Mouse (Mus musculus) kidney, embryonic 15.5 days (tissue): ENCODE measurements around the gene Tspear. TPM values are rescaled to one million over a fixed set of nuclear protein-coding genes. Genes with fewer than 3 reads are reported as not detected.
"Not testable (repeated sequence)": the region's sequence is repeated elsewhere in the genome, so short reads cannot be mapped to it uniquely, and the experiment has no call there.

ENCODE experiments used
- ATAC-seq: fragments of 200-750 bp; cut with Nextera tagmentation; replicated peaks from 2 replicates; pipeline ENCODE4 v1.8.0; 2017; ENCODE audit warnings: moderate TSS enrichment; ENCODE audit not compliant: low FRiP score
- H3K27ac ChIP-seq: fragments of 300-500 bp; sonication (generic); 2 replicates; pipeline ENCODE4 v1.5.1; 2015; ENCODE audit warnings: mild to moderate bottlenecking, inconsistent platforms
- H3K27me3 ChIP-seq: fragments of 300-500 bp; sonication (generic); 2 replicates; pipeline ENCODE4 v1.6.1; 2015; ENCODE audit warnings: inconsistent platforms
- H3K36me3 ChIP-seq: fragments of 300-500 bp; sonication (generic); 2 replicates; pipeline ENCODE4 v1.6.1; 2015; ENCODE audit warnings: inconsistent platforms
- H3K4me1 ChIP-seq: fragments of 300-500 bp; sonication (generic); 2 replicates; pipeline ENCODE4 v1.6.1; 2015; ENCODE audit warnings: inconsistent platforms
- H3K4me2 ChIP-seq: fragments of 300-500 bp; sonication (generic); 2 replicates; pipeline ENCODE4 v1.6.1; 2015; ENCODE audit warnings: moderate library complexity, mild to moderate bottlenecking, inconsistent platforms
- H3K4me3 ChIP-seq: fragments of 300-500 bp; sonication (generic); replicated peaks from 2 replicates; pipeline ENCODE4 v1.5.1; 2015; ENCODE audit warnings: mild to moderate bottlenecking, inconsistent platforms
- H3K9ac ChIP-seq: fragments of 300-500 bp; sonication (generic); 2 replicates; pipeline ENCODE4 v1.6.1; 2015; ENCODE audit warnings: mild to moderate bottlenecking, inconsistent platforms
- H3K9me3 ChIP-seq: fragments of 300-500 bp; sonication (generic); replicated peaks from 2 replicates; pipeline ENCODE4 v1.6.1; 2016; ENCODE audit warnings: inconsistent platforms
- WGBS: fragments of 180-500 bp; shearing (Covaris S2); methylation state at CpG from one replicate; pipeline ENCODE4 v1.1.7; 2015; ENCODE audit warnings: mixed read lengths; 5-methylcytosine and 5-hydroxymethylcytosine counted together
- polyA plus RNA-seq: library from polyadenylated mRNA; unstranded; fragments of >200 nt; fragmentation: Nextera tagmentation; extraction: Ambion mirVana; gene quantifications from 2 replicates; pipeline ENCODE4 v1.2.1, GENCODE M21; 2015

Tspear gene
- polyA plus RNA-seq, 1 experiment from 2014 or later, result 0.90 TPM

DNA sequence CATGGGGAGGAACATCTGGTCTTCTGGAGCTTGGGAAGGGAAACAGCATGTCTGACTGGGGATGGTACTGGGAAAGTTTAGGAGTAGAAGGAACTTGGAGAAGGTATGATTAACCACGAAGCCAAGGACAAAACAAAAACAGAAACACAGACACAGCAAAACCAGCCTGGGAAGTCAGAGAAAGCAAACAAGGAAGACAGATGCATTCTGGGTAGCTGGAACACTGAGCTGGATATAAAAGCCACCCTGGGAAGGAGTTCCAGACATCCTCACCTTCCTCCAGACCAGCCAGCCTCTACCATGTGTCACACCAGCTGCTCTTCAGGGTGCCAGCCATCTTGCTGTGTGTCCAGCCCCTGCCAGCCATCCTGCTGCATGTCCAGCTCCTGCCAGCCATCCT, 29.1 kb downstream of the Tspear start, which contains the start of gene Gm10142:
Gene Gm10142, plus strand, starts transcription at position 301 of the 400 bp plus-strand sequence.
- Histone ChIP-seq H3K36me3 (no peaks in the 10 kb centered on the region), H3K4me1 (no peaks in the 10 kb centered on the region), H3K27me3 (no peaks in the 10 kb centered on the region), H3K9me3 (no peaks in the 10 kb centered on the region), H3K4me2 (no peak within 1 kb of the TSS), H3K4me3 (no peak within 1 kb of the TSS), H3K27ac (no peak within 1 kb of the TSS), H3K9ac (no peak within 1 kb of the TSS)
- ATAC-seq, result no peak
- WGBS, result 80% methylated on average over 1 of the region's 1 CpGs

DNA sequence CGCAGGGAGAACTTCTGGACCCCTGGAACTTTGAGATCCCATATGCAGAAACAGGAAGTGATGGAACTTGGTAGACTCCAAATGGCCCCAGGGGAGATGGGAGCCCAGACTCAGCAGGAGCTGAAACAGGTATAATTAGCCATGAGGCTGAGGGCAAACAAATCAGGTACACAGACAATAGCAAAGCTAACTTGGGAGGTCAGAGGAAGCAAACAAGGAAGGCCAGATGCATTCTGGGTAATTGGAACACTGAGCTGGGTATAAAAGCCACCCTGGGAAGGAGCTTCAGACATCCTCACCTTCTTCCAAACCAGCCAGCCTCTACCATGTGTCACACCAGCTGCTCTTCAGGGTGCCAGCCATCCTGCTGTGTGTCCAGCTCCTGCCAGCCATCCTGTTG, 33.9 kb downstream of the Tspear start, which contains the start of gene Krtap12-1:
Gene Krtap12-1, plus strand, starts transcription at position 301 of the 400 bp plus-strand sequence.
- not testable (repeated sequence) for H3K36me3 ChIP-seq, H3K4me2 ChIP-seq, H3K27me3 ChIP-seq, H3K27ac ChIP-seq, ATAC-seq, H3K4me3 ChIP-seq, H3K9me3 ChIP-seq, H3K4me1 ChIP-seq, H3K9ac ChIP-seq
- 78% methylated on average over 1 of the region's 1 CpGs for WGBS

DNA sequence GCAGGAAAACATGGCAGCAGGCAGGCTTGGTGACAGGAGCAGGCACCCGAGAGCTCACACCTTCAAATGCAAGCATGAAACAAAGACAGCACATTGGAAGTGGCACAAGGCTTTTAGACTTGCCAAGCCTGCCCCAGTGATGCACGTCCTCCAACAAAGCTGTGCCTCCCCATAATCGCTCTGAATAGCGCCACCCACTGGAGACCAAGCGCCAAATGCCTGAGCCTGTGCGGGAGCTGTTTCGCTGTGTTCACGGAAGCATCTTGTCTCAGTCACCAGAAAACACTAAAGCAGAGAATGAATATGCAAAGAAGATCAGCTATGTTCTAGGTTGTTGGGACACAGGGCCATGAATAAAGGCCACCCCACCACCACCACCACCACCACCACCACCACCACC, 38.5 kb downstream of the Tspear start:
- H3K4me1 ChIP-seq, result no peaks in the 10 kb centered on the region
- no peaks in the 10 kb centered on the region for H3K9me3 ChIP-seq
- no peak for ATAC-seq
- no peaks in the 10 kb centered on the region for H3K27me3 ChIP-seq
- 81% methylated on average over 8 of the region's 8 CpGs for WGBS
- no peak overlapping the region for H3K4me3 ChIP-seq
- no peaks in the 10 kb centered on the region for H3K36me3 ChIP-seq
- no peak overlapping the region for H3K4me2 ChIP-seq
- no peak overlapping the region for H3K9ac ChIP-seq
- no peak overlapping the region for H3K27ac ChIP-seq

DNA sequence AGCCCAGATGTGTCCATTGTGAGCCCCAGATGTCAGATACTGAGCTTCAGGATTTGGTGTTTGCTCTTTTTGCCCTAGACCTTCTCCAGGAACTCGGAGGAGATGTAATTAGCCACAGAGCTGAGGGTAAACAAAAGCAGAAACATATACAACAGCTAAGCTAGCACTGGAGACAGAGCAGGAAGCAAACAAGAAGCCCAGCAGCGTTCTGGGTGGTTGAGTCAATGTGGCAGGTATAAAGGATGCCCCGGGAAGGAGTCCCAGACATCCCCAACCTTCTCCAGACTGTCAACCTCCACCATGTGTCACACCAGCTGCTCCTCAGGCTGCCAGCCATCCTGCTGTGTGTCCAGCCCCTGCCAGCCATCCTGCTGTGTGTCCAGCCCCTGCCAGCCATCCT, 39.8 kb downstream of the Tspear start, which contains the start of gene Gm10100:
Gene Gm10100, plus strand, starts transcription at position 301 of the 400 bp plus-strand sequence.
- Histone ChIP-seq H3K27ac (no peak within 1 kb of the TSS), H3K36me3 (no peaks in the 10 kb centered on the region), H3K4me2 (no peak within 1 kb of the TSS), H3K4me3 (no peak within 1 kb of the TSS), H3K9me3 (no peaks in the 10 kb centered on the region), H3K4me1 (no peaks in the 10 kb centered on the region), H3K27me3 (no peaks in the 10 kb centered on the region), H3K9ac (no peak within 1 kb of the TSS)
- WGBS, result 49% methylated on average over 3 of the region's 3 CpGs
- ATAC-seq, result no peak

DNA sequence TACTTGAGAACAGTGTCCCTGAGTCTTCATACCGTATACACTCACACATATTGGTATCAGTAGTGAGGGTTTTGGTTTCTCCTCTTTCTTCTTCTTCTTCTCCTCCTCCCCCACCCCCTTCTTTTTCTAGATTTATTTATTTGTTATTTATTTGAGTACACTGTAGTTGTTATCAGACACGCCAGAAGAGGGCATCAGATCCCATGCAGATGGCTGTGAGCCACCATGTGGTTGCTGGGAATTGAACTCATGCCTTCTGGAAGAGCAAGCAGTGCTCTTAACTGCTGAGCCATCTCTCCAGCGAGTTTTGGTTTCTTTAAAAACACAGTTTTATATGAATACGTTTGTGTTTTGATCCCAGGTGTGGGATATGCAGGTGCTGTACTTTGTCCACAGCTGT, 41.9 kb downstream of the Tspear start:
- no peaks in the 10 kb centered on the region for H3K9me3 ChIP-seq
- WGBS, result 65% methylated on average over 4 of the region's 4 CpGs
- H3K36me3 ChIP-seq, result no peaks in the 10 kb centered on the region
- H3K27me3 ChIP-seq, result no peaks in the 10 kb centered on the region
- no peak overlapping the region for H3K9ac ChIP-seq
- H3K4me1 ChIP-seq, result no peaks in the 10 kb centered on the region
- H3K4me3 ChIP-seq, result no peak overlapping the region
- no peak overlapping the region for H3K27ac ChIP-seq
- no peak for ATAC-seq
- no peak overlapping the region for H3K4me2 ChIP-seq

DNA sequence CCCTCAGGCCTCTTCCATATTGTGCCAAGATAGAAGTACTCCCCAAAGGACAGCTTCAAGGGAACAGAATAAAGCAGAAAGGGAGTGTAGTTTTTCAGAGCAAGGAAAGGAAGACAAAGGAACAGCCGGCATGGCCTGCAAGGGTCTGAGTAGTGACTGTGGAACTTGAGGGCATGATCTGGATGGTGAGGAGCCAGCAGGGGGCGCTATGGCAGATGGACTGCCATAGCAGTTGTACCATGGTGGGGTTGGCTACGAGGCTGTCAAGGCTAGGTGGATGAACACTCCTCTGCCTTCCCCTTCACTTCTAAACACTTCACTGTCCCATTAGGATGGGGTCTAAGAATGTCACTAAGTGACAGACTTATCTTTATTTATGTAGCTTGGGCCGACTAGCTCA, 42.9 kb downstream of the Tspear start:
- ATAC-seq, result no peak
- WGBS, result 47% methylated on average over 4 of the region's 4 CpGs
- Histone ChIP-seq H3K9ac (no peak overlapping the region), H3K36me3 (no peaks in the 10 kb centered on the region), H3K9me3 (no peaks in the 10 kb centered on the region), H3K27me3 (no peaks in the 10 kb centered on the region), H3K4me3 (no peak overlapping the region), H3K27ac (no peak overlapping the region), H3K4me1 (no peaks in the 10 kb centered on the region), H3K4me2 (no peak overlapping the region)

DNA sequence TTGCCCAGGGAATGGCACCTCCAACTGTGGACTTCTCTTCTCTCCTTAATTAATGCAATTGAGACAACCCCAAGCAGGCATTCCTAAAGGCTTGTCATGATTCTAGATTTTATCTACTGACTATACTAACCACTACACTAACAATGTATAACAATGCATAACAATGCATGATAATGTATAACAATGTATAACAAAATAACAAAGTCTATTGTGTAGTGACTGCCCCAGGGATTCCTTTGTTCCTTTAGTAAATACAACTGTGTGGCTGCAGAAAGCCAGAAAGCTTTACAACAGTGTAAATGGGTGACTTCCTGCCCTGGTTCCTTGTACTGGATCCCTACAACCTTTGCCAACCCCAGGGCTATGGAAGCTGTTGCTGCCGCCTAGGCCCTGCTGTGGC, 49.6 kb downstream of the Tspear start:
- no peak overlapping the region for H3K4me2 ChIP-seq
- H3K9ac ChIP-seq, result no peak overlapping the region
- H3K36me3 ChIP-seq, result no peaks in the 10 kb centered on the region
- 97% methylated on average over 1 of the region's 1 CpGs for WGBS
- H3K4me1 ChIP-seq, result no peaks in the 10 kb centered on the region
- H3K9me3 ChIP-seq, result no peaks in the 10 kb centered on the region; the same call in 1 of the 2 replicates
- H3K27me3 ChIP-seq, result no peaks in the 10 kb centered on the region
- H3K27ac ChIP-seq, result no peak overlapping the region
- ATAC-seq, result no peak
- H3K4me3 ChIP-seq, result no peak overlapping the region

DNA sequence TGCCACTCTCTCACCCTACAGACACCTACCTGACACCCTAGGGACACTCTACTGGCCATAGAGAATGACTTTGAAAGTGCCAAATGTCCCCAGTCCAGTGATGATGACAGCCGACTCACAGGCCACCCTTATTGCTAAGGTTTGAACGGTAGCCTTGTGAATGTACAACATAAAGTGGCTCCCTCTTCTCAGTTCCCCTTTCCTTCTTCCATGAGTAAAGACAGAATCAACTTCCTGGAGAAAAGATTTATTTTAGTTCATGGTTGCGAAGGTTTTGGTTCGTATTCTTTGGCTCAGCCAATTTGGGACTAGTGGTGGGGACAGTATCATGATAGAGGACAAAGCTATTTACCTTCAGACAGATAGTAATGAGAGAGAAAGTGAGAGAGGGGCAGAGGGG, 52.6 kb downstream of the Tspear start:
- H3K4me3 ChIP-seq, result no peak overlapping the region
- no peak overlapping the region for H3K4me2 ChIP-seq
- H3K9me3 ChIP-seq, result no peaks in the 10 kb centered on the region; the same call in 1 of the 2 replicates
- 81% methylated on average over 4 of the region's 4 CpGs for WGBS
- H3K36me3 ChIP-seq, result no peaks in the 10 kb centered on the region
- ATAC-seq, result no peak
- H3K4me1 ChIP-seq, result no peaks in the 10 kb centered on the region
- no peak overlapping the region for H3K27ac ChIP-seq
- no peaks in the 10 kb centered on the region for H3K27me3 ChIP-seq
- no peak overlapping the region for H3K9ac ChIP-seq

DNA sequence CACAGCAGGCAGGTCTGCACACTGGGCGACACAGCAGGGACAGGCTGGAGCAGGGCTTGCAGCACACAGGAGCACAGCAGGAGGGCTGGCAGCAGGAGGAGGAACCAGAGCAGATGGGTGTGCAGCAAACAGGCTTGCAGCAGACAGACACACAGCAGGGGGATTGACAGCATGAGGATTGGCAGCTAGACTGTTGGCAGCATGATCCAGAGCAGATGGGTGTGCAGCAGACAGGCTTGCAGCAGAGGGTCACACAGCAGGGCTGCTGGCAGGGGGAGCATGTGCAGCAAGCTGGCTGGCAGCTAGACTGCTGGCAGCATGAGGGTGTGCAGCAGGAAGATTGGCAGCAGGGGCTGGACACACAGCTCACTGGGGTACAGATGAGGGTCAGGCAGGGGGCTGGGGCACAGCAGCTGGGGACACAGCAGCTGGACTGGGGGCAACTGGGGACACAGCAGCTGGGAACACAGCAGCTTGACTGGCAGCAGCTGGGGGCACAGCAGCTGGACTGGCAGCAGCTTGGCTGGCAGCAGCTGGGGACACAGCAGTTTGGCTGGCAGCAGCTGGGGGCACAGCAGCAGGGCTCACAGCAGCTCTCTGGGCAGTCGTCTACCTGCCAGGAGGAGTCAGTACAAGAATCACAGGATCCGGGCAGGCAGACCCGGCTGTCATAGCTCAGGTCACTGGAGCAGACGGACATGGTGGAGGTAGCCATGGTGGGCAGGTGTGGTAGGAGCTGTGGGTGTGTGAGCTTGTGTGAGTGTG, 55.7 kb downstream of the Tspear start, which contains the start of gene Gm18596:
Gene Gm18596, minus strand, starts transcription at position 715 of the 765 bp plus-strand sequence.
- H3K4me1 ChIP-seq, H3K27ac ChIP-seq, H3K4me3 ChIP-seq, H3K27me3 ChIP-seq, H3K36me3 ChIP-seq, ATAC-seq, H3K9me3 ChIP-seq, H3K4me2 ChIP-seq, H3K9ac ChIP-seq: not testable (repeated sequence)
- WGBS, result 64% methylated on average over 5 of the region's 5 CpGs

DNA sequence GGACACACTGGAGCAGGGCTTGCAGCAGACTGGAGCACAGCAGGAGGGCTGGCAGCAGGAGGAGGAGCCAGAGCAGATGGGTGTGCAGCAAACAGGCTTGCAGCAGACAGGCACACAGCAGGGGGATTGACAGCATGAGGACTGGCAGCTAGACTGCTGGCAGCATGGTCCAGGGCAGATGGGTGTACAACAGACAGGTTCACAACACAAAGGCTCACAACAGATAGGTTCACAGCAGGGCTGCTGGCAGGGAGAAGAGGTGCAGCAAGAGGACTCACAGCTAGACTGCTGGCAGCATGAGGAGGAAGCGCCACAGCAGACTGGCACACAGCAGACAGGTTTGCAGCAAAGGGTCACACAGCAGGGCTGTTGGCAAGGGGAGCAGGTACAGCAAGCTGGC, 64.3 kb downstream of the Tspear start:
- 88% methylated on average over 1 of the region's 1 CpGs for WGBS

DNA sequence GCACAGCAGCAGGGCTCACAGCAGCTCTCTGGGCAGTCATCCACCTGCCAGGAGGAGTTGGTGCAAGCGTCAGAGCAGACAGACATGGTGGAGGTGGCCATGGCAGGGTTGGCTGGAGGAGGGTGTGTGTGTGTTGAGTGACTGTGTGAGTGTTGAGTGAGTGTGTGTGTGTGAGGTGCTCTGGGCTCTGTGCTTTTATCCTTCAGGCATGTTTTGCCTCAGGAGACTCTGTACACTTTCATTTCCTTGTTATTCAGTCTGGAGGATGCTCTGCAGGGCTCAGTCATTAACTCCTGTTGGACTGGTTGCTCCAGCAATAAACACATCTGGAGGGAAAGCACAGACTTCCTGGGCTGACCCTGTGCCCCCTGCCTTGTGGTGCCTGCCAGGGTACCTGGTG, 64.9 kb downstream of the Tspear start, which contains the start of gene Gm9736:
Gene Gm9736, minus strand, starts transcription at position 101 of the 400 bp plus-strand sequence.
- not testable (repeated sequence) for ATAC-seq, H3K27me3 ChIP-seq
- WGBS, result 70% methylated on average over 1 of the region's 1 CpGs

More for the DNA sequence above, 64.3 kb downstream of the Tspear start:
- not testable (repeated sequence) for H3K36me3 ChIP-seq, H3K4me3 ChIP-seq, H3K9me3 ChIP-seq, H3K27ac ChIP-seq, H3K27me3 ChIP-seq, H3K9ac ChIP-seq, H3K4me1 ChIP-seq, ATAC-seq, H3K4me2 ChIP-seq

DNA sequence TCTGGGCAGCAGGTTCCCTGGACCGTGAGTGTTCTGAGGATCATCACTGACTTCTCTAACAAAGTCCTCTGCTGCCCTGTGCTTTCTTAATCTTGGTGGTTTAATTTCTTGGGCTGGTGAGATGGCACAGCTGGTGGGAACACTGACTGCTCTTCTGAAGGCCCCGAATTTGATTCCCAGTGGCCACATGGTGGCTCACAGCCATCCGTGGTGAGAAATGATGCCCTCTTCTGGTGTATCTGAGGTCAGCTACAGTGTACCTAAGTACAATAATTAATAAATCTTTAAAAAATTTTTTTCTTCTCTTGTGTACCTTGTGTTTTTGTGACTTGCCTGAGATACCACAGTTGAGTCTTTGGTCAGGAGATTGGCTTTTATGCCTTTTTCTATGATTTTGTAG, 65.9 kb downstream of the Tspear start:
- not testable (repeated sequence) for H3K36me3 ChIP-seq, H3K27me3 ChIP-seq, H3K27ac ChIP-seq, H3K9ac ChIP-seq, H3K9me3 ChIP-seq, H3K4me2 ChIP-seq, ATAC-seq, H3K4me3 ChIP-seq, H3K4me1 ChIP-seq
- WGBS, result 63% methylated on average over 3 of the region's 3 CpGs

More for the DNA sequence above, 64.9 kb downstream of the Tspear start, which contains the start of gene Gm9736:
- not testable (repeated sequence) for H3K4me2 ChIP-seq, H3K27ac ChIP-seq, H3K36me3 ChIP-seq, H3K9ac ChIP-seq, H3K4me3 ChIP-seq, H3K9me3 ChIP-seq, H3K4me1 ChIP-seq
